Mouse (Mus musculus) adipose tissue, adult 10 weeks (tissue): Measurements from ENCODE around the gene Itga1. TPM values are rescaled to one million over a fixed set of nuclear protein-coding genes. Genes with fewer than 3 reads are reported as not detected.

Source experiments
- polyA plus RNA-seq: library from polyadenylated mRNA; stranded (reverse); fragments of 350-450 nt; fragmentation: Illumina TruSeq; extraction: RNeasy Lipid Tissue Mini Kit (QIAGEN cat#74804); gene quantifications from one replicate; pipeline ENCODE4 v1.2.3, GENCODE M21; 2014; ENCODE audit warnings: low read depth, low replicate concordance

The Itga1 gene
- polyA plus RNA-seq: 11.0 TPM

DNA sequence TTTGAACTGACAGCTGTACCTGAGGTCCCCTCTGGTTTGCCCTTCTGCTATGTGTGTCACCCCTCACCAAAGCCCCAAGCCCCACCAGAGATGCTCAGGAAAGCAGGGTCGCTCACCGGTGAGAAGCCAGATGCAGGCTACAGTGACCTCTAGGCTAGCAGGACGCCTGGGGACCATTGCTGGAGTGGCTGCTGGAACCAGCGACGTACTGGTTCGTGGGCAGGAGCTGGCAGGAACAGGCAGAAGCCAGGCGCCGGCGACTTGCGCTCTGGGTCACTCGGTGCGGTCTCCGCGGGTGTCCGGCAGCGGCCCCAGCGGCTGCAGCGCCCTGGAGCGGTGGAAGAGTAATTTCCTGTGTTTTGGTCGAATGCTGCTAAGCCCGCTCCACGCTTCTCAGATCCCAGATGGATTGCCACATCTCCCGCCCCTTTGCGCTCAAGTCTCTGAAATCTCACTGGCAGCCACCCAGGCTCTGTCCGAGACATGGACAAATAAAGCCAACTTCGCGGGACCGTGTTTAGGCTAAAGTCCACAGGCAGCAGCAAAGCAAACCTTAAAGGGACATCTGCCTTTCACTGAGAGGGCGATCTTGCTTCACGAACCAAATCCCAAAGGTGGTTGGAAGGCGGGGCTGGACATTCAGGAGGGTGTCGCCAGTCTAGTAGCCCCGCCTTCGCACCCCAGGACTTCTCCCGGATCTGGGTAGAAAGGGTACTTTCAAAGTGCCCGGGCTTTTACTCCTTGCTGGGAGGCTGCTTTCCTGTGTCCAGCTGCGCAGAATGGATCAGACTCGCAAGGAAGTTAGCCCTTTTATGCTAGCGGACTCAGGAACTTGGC lies at the start of gene Itga1, which contains the start of gene Gm49395:
Itga1 (minus strand) TSS at position 610 of the 837 bp plus-strand sequence.
Gm49395 (minus strand) TSS at position 567 of the 837 bp plus-strand sequence.

DNA sequence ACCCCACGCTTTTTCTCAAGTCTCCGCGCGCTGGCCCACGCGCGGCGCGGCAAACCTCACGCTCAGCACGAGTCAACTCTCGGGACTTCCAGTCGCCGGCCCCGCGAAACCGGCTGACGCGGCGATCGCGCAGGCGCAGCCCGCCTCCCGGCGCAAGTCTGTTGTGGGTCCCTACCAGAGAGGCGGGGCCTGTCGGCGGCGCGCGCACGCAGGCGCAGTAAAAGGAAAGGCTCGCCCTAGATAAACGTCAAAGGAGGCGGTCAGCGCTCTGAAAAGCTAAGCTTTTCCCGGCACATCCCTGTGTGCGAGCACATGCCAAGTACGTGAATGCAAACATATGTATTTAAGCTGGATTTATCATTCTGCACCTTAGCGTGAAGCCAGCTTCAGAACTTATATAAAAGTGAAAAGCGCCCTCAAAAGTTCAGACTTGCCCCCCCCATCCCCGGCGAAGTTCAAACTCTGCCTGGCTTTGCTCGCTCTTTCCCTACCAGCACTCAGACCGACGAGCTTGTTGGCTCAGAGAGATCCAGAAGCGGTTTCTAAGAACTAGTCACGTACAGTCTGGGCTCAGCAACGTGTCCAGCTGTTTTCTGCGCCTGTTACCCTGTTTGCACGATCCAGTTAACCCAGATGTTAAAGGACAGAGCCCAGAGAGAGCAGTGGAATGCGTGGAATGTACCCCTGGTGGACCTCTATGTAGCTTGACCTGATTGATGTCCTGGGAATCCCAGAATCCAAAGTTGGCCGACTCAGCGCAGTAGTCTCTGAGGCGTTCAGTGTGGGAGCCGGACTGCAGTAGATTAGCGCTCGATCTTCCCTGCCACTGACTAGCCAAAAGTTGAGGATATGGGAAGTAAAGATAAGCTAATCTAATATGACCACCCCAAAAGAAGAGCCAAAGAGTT lies 11.4 kb downstream of the Itga1 start, which contains the start of gene Pelo:
Pelo (minus strand) TSS at position 118 of the 908 bp plus-strand sequence.

DNA sequence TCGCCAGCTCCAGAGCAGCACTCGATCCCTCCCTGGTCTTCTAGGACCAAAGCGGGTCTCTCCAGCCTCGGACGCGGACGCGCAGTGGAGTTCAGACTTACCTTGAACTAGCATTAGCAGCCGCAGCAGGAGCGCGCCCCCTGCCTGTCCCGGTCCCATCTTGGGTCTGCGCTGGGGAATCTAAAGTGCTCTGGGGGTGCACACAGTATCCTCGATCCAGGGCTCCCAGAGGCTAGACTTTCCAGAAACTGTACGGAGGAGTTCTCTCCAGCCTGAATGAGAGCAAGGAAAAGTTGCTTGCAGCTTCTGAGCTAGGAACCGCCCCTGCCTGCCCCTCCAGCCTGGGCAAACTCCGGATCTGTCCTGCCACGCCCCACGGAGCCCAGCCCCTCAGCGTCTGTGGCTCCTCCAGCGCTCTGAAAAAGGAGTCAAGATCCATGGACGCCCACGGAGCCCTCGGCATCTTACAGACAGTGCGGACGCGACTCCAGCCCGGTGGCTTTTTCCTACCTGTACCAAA lies 169.9 kb downstream of the Itga1 start, which contains the start of gene Itga2:
Itga2 (minus strand) TSS at position 326 of the 520 bp plus-strand sequence.

Other genes starting within 250 kb of the Itga1 start
- 1.1 TPM for gene Itga2, start 169.9 kb downstream of the Itga1 start, polyA plus RNA-seq
- gene Pelo, start 11.8 kb downstream of the Itga1 start, polyA plus RNA-seq: 16.4 TPM
- gene Gm49395, start within 50 bp of the Itga1 start, polyA plus RNA-seq: 0.69 TPM